Mouse (Mus musculus) T-helper 1 cell (primary cell): ENCODE data around the gene Egln1.

Source experiments
- in situ Hi-C: fragments of 300-600 bp; cut with MboI, MseI; formaldehyde crosslinking; loops from one replicate; pipeline ENCODE4 v1.15.1; 2025; ENCODE audit warnings: high pct_unique_total_duplicates

Gene Egln1

DNA sequence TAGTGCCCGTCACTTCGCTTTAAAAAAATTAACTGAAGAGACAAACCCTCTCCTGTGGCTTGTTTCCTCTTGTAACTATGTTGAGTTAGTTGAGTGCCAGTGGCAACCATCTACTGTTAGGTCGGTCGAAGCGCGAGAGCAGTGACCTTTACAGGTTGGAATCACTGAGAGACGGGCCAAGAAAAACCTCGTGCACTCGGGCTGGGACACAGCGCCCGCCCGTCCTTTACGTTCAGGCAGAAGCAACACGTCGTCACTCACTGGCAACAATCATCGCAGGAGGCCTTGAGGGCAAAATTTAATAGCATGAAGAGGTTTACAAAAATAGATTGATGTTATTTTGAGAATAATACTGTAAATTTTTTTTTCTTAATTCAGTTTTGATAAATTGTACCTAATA is 39.2 kb downstream of the Egln1 start:
- in situ Hi-C loops: no loop called here

- in situ Hi-C loops: no loop called here
Measured at GRCm38 (mm10) chr8:124905482-124905881, 43.6 kb downstream of the Egln1 start.

GRCm38 (mm10) chr8:124903198-124903597 is 45.9 kb downstream of the Egln1 start:
- in situ Hi-C loops: no loop called here

DNA sequence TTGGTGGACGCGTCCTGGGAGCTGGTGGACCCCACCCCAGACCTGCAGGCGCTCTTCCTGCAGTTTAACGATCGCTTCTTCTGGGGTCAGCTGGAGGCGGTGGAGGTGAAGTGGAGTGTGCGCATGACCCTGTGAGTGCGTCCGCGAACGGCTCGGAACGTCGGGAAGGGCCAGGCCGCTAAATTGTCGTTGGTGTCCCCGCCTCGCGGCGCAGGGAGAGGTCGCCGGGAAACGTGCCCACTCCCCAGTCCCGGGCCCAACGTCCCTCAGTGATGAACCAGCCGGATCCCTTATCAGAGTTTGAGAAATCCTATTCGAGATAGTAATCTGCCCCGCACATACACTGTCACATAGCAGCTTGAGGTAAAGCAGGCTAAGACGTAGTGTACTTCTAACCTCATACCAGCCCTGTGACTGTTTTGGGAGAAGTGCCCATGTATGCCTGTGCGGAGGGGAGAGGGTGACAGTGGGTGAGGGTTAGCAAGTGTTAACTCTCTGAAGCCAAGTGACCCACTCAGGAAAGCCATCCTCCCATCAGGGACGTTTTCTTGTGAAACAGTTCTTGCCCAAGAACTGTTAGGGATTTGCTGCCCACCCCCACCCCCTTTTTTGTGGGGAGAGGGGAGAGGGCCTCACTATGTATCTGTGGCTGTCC is 50.7 kb downstream of the Egln1 start:
- in situ Hi-C loops: no loop called here

GRCm38 (mm10) chr8:124897386-124898250 is 51.5 kb downstream of the Egln1 start, which contains the start of the genes Exoc8 and Sprtn:
TSS of gene Exoc8 (minus strand) at chr8:124897705.
TSS of gene Sprtn (plus strand) at chr8:124897886.
- in situ Hi-C loops: no loop called here

- in situ Hi-C loops: no loop called here
Measured at GRCm38 (mm10) chr8:124896632-124897385, 52.3 kb downstream of the Egln1 start.

GRCm38 (mm10) chr8:124896010-124896631 is 53.0 kb downstream of the Egln1 start:
- in situ Hi-C loops: no loop called here

- in situ Hi-C loops: no loop called here
Measured at GRCm38 (mm10) chr8:124892596-124892995, 56.5 kb downstream of the Egln1 start.

DNA sequence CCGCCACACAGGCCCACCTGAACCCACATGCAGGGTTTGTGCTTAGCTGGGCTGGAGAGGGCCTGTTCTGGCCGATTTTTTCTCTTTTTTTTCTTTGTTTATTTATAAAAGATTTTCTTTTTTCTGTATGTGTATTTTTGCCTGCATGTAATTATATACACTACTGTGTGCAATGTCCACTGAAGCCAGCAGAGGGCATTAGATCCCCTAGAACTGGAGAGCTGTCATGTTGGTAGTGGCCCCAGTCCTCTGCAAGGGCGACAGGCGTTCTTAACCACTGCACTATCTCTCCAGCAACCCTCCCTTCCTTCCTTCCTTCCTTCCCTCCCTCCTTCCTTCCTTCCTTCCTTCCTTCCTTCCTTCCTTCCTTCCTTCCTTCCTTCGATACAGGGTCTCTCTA is 60.7 kb downstream of the Egln1 start:
- in situ Hi-C loops: no loop called here

- in situ Hi-C loops: no loop called here
Measured at GRCm38 (mm10) chr8:124878946-124879526, 70.1 kb downstream of the Egln1 start.

GRCm38 (mm10) chr8:124878141-124878540 is 71.0 kb downstream of the Egln1 start:
- in situ Hi-C loops: no loop called here

- in situ Hi-C loops: no loop called here
Measured at GRCm38 (mm10) chr8:124872690-124873089, 76.4 kb downstream of the Egln1 start.

GRCm38 (mm10) chr8:124872081-124872480 is 77.0 kb downstream of the Egln1 start:
- in situ Hi-C loops: no loop called here

GRCm38 (mm10) chr8:124871474-124871873 is 77.7 kb downstream of the Egln1 start:
- in situ Hi-C loops: no loop called here

DNA sequence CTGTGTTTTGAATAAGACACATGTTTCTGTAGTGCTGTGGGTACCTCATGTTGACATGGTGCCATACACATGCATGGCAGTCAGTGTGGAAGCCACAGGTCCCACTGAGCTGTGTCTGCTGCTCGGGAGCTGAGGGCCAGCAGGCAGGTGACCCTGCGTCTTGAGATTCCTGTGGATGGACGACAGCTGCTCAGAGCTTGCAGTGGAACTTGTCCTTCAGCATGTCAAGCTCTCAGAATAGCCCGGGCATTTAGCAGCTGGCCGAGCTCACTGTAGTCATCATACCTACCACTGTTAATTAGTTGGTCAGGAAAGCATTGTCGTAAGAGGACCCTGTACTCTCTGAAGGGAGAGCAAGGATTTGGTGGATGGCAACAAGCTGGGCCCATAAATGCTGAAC is 79.4 kb downstream of the Egln1 start:
- in situ Hi-C loops: no loop called here

DNA sequence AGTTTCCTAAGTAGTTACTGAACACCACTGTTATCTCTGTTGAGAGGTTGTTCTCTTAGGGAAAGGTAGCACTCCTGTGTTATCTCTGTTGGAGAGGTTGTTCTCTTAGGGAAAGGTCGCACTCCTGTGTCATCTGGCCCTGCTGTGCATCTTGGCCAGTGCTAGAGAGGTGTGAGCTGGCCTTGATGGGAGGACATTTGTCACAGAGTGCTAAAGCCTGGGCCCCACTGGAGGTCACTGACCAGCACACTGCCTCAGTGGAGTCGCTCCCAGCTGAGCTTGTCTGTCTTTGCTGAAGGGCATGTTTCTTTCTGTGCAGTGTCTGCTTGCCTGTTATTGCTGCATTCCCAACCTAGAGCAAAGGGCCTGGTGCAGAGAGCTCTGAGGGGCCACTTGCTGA is 82.0 kb downstream of the Egln1 start:
- in situ Hi-C loops: no loop called here

DNA sequence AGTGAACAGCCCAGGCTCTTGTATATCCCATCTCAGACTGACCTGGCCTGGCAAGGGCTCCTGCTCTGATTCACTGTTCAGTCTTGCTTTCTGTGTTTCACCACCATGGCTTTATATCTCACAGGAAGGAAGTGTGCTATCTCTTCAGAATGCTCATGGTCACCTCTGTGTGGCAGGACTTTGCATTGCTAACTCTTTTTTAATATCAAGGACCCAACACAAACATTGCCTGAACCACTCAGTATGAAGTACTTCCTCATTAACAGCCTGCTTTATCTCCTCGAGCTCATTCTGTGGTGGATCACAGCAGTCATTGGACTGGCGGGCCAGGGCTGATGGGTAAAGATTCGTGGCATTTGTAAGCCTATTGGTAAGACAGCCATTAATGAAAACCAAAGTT is 82.5 kb downstream of the Egln1 start:
- in situ Hi-C loops: no loop called here

- in situ Hi-C loops: no loop called here
Measured at GRCm38 (mm10) chr8:124863729-124864128, 85.4 kb downstream of the Egln1 start.

- in situ Hi-C loops: no loop called here
Measured at GRCm38 (mm10) chr8:124863163-124863677, 85.9 kb downstream of the Egln1 start.

DNA sequence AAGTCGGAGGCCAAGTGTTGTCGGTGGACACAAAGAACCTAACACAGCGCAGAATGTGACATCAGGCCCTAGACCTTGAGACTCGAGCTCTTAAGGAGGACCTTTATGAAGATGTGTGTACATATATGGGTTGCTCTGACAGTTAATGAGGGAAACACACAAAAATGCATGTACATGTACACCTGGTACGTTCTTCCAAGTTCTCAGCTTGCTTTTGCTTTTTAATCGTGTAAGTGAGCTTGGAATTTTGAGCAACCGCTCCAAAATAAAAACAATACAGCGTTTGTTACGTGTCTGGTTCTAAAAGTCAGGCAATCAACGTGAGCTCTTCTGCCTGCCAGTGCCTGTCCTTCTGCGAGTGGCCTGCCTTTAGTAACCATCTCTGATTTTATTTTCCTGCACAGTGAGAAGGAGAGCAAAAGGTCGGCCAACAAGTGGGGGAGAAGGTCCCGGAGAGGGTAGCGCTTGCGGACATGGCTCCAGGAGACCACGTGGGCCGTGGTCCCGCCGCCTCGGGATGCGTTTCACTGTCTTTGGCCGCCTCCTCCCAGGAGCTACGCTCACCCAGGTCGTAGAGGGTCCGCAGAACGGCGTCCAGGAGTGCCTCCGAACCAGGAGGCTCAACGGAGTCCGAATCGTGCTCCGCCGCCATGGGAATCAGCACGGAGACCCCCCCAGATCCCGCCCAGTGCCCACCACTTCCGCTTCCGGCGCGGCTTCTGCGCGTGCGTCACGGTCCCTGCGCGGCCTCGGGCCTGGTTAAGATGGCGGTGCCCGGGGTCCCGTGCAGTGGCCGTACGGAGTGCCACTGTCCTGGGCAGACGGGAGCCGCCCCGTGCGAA is 86.6 kb downstream of the Egln1 start, which contains the start of the genes Gnpat and 2810004N23Rik:
Gene Gnpat (plus strand): TSS at position 713 of the 842 bp plus-strand sequence.
Gene 2810004N23Rik (minus strand): TSS at position 800 of the 842 bp plus-strand sequence.
- in situ Hi-C loops: no loop called here
